Mouse (Mus musculus) T-helper 1 cell (primary cell): Measurements from ENCODE around the gene 1700003E16Rik.

Experiments used
- in situ Hi-C: fragments of 300-600 bp; cut with MboI, MseI; formaldehyde crosslinking; loops from one replicate; pipeline ENCODE4 v1.15.1; 2025; ENCODE audit warnings: high pct_unique_total_duplicates

The 1700003E16Rik gene

DNA sequence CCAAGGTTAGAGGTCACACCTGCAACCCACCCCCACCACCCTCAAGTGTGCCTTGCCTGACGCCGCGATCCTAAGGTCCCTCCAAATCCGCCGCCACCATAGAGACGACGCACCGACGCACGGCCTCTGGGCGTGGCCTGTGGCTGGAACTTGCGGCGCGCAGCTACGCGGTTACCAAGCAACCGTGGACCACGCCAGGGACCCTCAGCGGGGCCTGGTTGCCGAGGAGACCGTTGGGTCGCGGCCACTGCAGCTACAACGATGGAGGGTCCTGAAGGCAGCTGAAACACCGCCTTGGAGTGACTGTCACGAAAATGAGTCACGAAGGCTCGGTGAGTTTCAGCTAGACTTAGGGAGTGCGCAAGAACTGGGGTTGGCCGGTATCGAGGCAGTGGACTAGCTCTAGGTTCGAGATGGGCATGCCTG, at the start of gene 1700003E16Rik, which contains the start of gene Wdr54:
Gene 1700003E16Rik (plus strand): TSS at position 146 of the 426 bp plus-strand sequence.
Gene Wdr54 (minus strand): TSS at position 139 of the 426 bp plus-strand sequence.
- in situ Hi-C loops: loop anchor here (5.0 kb wide), 1 partner anchor 49 kb away; the partner anchor contains the start of gene Mrpl53

DNA sequence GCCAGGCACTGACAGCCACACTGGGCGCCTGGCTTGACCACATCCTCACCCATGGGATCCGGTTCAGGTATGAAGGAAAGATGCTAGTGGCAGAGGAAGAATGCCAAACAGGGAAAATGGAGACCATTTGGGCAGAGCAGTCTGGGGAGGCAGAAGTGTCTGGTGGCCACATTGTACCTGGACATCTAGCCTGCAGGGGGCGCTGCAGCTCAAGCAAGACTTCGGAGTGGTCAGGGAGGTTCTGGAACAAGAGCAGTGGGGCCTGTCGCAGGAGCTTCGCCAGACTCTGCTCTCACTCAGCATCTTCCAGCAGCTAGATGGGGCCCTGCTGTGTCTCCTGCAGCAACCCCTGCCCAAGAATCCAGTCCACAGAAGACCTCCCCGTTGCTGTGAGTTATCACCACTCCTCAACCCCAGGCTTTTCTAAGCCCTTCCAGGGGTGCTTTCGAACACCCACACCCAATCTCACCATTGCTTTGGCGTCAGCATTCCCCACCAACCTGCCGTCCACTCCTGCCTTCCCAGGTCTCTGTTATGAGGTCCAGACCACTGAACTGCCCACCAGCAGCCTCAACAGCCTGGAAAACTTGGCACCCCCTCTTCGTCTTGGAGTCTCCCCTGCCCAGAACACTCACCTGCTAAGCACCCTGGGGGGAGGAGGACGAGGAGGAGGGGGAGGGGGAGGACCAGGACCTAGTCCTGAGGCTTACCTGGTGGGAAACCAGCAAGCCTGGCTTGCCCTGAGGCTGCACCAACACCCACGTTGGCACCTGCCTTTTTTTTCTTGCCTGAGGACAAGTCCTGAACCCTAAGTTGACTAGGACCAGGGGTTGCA, 48.4 kb upstream of the 1700003E16Rik start:
- in situ Hi-C loops: loop anchor here (5.0 kb wide), 1 partner anchor 50 kb away; the partner anchor contains the start of genes 1700003E16Rik and Wdr54

DNA sequence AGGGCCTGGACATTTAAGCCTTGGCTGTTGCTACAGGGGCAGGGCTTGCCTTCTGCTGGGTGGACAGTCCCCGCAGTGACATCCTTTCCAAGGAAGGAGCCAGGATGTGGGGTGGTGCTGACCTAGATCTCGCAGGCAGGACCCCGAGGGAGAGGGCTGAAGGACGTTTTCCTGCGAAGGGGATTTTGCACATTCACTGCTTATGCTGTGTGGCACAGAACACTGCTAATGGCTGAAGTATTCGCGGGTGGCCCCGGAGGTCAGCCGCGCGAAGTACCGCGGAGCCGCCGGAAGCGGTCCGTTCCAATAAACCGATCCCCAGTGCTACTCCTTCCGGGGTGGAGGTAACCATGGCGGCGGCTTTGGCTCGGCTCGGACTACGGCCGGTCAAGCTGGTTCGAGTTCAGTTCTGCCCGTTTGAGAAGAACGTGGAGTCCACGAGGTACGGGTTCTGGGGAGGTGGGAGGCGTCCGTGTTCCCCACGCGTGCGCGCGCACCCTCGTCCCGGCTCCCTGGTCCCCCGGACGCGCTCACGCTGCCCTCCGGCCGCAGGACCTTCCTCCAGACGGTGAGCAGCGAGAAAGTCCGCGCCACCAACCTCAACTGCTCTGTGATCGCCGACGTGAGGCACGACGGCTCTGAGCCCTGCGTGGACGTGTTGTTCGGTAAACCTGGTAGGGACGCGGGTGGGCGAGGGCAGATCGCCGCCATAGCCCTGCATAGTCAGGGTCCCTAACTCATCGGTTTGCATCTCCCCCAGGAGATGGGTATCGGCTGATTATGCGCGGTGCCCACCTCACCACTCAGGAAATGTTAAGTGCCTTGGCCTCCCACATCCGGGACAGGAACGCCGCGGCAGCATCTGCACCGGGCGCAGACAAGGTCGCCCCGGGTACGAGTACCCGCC, 47.2 kb upstream of the 1700003E16Rik start, which contains the start of gene Mrpl53:
Gene Mrpl53 (plus strand): TSS at position 279 of the 907 bp plus-strand sequence.
- in situ Hi-C loops: loop anchor here (5.0 kb wide), 1 partner anchor 48 kb away; the partner anchor contains the start of genes 1700003E16Rik and Wdr54

DNA sequence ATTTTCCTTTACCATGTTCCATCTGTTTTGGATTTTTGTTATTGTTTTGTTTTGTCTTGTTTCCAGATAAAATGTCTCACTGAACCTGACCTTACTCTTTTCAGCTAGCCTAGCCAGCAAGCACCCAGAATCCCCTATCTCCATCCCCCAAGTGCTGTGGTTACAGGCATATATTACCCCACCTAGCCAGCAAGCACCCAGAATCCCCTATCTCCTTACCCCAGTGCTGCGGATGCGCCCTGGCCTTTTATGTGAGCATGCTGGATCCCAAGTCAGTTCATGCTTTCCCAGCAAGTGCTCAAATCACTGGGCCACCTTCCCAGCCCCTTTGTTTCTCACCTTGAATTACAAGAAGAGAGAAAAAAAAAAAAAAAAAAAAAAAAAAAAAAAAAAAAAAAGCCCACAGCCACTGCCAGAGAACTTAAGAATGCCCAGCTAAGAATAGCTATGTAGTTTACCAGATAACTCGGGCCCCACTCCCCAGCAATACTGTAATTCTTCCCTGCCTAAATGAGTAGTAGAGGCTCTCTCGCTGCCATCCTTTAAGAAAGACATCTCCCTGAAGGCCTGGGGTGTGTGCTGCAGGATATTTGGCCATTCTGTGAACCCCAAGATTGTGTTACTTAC, 44.6 kb upstream of the 1700003E16Rik start:
- in situ Hi-C loops: no loop called here

DNA sequence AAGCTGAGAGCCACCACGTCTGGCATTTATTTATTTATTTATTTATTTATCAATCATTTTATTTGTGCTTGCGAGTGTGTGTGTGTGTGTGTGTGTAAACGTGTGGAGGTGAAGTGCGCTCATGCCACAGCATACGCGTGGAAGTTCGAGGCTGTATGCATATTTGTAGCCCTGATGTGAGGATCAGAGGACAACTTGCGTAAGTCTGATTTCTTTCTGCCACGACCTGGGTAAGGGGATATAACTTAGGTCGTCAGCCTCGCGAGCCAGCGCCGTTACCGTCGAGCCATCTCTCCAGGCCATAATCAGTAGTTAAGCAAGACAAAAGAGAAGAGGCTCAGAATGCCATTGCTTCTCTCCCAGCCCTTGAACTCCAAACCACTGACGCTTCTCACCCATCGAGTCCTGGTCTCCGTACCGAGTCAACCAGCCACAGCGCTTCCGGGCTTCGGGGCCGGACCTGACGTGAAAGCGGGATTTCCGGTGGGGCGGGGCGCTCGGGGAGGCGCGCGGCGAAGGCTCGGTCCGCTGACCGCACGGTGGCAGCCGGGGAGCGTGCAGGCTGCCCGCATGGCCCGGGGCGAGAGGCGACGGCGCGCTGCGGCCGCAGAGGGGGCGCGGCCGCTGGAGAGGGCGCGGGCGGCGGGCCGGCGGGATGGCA, 41.1 kb upstream of the 1700003E16Rik start, which contains the start of gene Mogs:
Gene Mogs (plus strand): TSS at position 486 of the 661 bp plus-strand sequence.
- in situ Hi-C loops: no loop called here

DNA sequence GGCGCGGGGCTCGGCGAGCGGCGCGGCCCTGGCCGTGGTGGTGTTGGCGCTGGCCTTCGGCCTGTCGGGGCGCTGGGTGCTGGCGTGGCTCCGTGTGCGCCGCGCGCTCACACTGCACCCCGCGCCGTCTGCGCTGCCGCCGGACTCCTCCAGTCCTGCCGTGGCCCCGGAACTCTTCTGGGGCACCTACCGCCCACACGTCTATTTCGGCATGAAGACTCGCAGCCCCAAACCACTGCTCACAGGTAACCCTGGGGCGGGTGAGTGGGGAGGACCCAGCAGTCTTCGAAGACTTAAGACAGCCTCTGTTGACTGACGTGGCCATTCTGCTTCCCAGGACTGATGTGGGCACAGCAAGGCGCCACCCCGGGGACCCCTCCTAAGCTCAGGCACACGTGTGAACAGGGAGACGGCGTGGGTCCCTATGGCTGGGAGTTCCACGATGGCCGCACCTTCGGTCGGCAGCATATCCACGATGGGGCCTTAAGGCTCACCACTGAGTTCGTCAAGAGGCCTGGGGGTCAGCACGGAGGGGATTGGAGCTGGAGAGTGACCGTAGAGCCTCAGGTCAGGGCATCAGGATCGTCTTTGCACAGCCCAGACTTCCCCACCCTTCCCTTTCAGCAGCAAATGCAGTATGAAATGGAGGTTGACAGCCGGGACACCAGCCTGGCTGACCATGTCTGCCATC, 40.4 kb upstream of the 1700003E16Rik start:
- in situ Hi-C loops: no loop called here

DNA sequence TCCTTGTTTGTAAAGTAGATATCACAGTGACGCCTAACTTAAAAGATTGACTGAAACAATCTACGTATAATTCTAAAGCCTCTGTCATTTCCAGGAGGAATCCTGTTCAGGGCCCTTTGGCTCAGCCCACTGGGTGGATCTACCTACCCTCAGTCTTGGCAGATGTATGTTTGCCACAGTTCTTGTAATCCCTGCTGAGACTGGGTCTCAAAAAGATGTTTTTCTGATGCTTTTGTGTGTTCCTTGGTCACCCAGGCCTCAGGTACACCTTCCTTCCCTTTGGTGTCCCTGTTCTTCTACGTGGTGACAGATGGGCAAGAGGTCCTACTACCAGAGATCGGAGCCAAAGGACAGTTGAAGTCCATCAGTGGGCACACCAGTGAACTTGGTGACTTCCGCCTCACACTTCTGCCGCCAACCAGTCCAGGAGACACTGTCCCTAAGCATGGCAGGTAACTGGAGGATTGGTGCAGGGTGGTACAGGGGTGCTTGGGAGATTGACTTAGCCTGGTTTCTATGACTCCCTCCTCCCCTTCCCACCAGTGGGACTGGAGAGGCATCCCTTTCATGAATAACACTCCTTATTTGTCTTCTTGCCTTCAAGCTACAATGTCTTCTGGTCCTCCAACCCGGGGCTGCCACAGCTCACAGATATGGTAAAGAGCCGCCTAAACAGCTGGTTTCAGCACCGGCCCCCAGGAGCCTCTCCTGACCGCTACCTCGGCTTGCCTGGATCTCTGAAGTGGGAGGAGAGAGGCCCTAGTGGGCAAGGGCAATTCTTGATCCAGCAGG, 39.6 kb upstream of the 1700003E16Rik start:
- in situ Hi-C loops: no loop called here

DNA sequence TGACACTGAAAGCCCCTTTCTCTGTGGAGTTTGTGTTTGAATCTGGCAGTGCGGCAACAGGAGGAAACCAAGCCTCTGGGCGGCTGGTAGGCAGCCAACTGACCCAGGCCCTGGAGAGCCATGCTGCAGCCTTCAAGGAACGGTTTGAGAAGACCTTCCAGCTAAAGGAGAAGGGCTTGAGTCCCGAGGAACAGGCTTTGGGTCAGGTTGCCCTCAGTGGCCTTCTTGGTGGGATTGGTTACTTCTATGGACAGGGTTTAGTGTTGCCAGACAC, 39.1 kb upstream of the 1700003E16Rik start:
- in situ Hi-C loops: no loop called here

DNA sequence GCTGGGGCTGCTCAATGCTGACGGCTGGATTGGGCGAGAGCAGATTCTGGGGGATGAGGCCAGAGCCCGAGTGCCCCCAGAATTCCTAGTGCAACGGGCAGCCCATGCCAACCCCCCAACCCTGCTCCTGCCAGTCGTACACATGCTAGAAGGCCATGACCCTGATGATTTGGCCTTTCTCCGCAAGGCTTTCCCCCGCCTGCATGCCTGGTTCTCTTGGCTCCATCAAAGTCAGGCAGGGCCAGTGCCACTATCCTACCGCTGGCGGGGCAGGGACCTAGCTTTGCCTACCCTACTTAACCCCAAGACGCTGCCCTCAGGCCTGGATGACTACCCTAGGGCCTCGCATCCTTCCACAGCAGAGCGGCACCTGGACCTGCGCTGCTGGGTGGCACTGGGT, 38.6 kb upstream of the 1700003E16Rik start:
- in situ Hi-C loops: no loop called here

DNA sequence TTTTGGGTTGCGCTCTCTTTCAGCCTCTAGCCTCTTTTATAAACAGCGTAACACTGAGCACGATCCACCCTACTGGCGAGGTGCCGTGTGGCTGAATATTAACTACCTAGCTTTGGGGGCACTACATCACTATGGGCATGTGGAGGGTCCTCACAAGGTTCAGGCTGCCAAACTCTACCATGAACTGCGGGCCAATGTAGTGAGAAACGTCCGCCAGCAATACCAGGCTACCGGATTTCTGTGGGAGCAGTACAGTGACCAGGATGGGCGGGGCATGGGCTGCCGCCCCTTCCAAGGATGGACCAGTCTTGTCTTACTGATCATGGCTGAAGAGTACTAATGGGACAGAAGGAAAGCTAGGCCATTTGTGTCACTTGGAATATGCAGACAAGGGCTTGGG, 37.8 kb upstream of the 1700003E16Rik start:
- in situ Hi-C loops: no loop called here

DNA sequence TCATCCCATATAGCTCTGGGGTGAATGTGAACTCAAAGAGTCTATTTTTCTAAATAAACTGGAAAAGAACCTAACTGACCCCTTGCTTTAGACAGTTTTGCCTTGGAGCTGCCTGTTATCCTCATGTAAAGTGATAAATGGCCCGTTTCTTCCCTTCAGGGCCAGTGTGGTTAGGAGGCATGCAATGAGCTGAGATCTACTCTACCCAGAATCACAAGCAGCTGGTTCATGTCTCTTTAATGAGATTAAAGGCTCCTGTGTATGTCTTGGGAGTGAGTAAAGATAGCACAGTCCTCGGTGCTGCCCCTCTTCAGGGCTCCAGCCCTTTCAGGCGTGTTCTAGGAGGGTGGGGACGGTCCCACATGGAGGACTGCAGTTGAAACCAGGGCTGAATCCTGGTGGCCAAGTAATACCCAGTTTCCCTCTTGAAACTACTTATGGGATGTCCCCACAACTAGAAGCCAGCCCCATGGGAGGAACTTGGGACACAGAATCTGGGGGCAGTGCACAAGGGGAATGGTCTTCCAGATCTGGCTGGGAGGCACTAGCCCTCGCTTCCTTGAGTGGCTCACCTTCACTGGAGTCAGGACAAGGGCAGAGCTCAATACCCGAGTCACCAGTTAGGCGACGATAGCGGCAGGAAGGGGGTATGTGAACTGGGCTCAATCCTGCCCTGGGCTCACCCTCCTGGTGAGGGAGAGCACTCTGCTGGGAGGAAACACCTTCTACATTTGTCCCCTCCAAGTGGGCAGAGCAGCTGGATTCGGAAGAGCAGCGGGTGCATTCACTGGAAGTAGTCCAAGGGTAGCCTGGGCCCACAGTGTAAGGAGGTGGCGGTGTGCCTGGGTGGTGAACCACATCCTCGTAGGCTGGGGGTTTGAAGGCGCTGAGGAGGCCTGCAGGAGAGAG, 37.1 kb upstream of the 1700003E16Rik start:
- in situ Hi-C loops: no loop called here

DNA sequence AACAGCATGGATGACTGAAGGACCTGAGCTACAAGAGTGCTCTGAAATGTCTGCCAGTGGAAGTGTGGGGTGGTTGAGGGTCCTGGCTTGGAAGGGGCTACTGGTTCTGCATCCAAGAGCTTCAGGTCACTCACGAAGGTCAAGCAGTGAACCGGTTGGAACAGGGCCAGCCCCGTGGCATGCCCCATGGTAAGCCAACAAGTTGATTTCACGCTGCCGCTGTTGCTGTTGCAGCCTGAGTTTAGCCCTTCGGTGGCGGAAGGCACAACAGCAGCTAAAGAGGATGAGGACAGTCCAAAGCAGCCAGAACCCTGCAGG, 36.5 kb upstream of the 1700003E16Rik start:
- in situ Hi-C loops: no loop called here

DNA sequence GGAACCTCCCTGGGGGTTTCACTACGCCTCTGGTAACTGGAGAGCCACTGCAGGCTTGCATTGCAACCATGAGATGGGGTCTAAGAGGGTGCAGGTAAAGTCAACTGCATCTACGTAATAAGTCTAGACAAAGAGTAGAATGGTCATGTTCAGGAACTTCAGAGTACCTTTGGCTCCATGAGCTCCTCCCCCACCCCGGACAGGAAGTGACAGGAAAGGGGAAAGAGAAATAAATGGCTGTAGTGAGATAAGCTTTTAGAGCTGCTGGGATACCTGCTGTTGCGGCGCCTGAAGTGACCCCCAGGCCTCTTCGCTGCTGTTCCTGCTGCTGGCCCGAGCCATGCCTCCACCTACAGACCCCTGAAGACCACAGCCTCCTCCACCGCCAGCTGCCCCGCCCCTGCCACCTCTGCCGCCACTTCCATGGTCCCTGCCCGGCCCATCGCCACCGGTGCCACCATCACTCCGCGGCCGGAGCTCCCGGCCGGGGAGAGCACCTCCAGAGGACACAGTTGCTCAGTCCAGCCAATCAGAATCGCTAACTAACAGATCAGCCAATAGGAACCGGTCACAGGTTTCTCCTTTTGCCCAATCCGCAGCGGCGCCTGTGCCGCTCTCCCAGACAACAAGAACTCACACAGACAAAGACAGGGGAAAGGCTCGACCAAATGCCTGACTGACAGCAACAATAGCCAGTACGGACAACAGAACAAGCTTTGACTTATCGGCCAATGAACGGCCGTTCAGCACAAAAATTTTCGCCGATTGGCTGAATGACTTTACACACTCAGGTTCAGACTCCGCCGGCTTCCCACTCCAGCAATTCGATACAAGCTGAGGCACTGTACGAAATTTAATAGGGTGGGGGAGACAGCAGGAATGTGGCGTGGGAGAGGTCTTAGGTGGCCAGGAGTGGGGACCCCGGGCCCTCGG, 35.0 kb upstream of the 1700003E16Rik start, which contains the start of gene Wbp1:
Gene Wbp1 (minus strand): TSS at position 630 of the 933 bp plus-strand sequence.
- in situ Hi-C loops: no loop called here

DNA sequence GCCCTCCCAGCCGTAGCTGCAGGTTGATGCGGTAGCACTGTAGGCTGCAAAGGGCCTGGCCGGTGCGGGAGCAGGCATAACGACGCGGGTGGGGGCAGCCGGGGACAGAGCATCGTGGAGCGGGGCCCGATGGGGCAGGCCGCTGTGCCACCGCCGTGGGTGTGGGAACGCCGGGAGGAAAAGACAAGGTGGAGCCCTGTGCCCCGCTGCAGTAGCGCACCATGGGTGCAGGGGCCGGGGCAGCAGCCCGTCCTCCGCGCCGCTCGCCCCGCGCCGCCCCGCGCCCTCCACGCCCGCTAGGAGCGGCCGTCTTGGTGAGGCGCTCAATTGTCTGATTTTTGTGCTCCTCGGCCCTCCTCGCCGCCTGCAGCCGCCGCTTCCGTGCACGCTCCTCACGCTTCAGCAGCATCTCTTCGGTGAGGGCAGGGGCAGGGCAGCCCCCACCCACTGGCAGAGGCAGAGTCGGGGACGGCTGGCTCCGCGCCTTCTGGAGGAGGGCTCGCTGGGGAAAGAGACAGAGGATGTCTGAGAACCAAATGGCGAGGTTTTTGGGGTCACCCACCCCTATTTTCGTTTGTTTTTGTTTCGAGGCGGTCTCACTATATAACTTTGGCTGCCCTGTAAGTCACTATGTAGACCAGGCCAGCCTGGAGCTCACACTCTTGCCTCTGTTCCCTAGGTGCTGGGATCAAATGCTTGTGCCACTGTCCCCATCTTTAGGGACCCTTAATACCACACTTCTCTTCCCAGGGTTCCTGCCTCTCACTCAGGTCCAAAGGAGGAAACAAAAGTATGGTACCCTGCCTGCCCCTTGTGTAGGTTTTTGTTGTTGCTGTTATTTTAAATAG, 34.1 kb upstream of the 1700003E16Rik start:
- in situ Hi-C loops: no loop called here

DNA sequence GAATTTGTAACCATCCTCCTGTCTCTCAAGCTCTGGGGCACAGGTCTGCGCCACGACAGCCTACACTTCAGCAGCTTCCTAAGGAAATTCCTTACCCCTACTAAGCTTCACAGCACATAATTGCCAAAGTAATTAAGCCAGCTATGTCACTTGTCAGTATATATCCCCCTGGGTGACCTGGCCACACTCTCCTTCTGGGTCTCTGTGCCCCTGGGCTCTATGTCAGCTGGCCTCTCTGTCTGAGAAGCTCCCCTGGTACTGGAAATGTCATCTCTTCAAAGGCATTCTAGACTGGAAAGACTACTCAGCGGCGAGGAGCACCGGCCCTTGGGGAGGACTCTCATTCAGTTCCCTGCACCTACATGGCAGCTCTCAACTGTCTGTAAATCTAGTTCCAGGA, 33.2 kb upstream of the 1700003E16Rik start:
- in situ Hi-C loops: no loop called here

DNA sequence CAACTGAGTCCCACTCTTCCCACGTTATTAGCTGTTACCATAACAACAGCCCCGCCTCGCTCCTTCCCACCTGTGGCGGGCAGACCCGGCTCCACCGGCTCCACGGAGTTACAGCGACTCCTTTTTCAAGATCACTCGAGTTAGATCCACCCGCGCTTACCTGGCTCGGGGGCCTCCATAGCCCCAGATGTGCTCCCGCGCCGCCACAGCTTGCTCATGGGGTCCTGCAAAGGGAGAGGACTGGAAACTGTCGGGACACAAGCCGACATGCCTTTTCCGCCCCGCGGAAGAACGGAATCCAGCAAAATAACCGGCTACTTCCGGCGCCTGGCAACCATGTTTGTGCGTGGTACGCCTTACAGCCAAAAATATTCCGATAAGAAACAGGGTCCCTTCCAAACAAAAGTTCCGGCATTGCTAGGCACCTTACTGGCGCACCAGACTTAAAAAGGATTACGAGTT, 31.3 kb upstream of the 1700003E16Rik start:
- in situ Hi-C loops: no loop called here

DNA sequence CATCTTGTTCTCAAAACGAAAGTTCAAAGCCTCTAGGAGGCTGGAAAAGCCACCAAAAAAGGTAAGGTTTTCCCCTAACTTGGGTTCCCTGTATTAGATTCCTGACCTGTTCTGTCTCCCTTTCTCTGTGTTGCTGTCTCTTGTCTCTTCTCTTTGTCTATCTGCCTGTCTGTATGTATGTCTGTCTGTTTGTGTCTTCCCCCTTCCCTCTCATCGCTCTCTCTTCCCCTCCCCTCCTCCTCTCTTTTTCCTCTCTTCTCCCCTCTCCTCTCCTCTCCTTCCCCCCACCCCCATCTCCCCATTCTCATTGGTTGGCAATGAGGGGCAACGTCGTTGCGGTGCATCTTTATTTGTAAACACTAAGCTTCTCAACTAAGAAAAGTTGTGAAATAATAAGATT, 30.9 kb upstream of the 1700003E16Rik start, which contains the start of gene Ino80b:
Gene Ino80b (minus strand): TSS at position 101 of the 400 bp plus-strand sequence.
- in situ Hi-C loops: no loop called here
